Mouse (Mus musculus): ENCODE results near the gene Taar7e. TPM values are rescaled to one million over a fixed set of nuclear protein-coding genes. Genes with fewer than 3 reads are reported as not detected.

Gene Taar7e
- polyA plus RNA-seq (2015; fragmentation: Nextera tagmentation; extraction: Ambion mirVana) = not detected in 2 replicates

DNA sequence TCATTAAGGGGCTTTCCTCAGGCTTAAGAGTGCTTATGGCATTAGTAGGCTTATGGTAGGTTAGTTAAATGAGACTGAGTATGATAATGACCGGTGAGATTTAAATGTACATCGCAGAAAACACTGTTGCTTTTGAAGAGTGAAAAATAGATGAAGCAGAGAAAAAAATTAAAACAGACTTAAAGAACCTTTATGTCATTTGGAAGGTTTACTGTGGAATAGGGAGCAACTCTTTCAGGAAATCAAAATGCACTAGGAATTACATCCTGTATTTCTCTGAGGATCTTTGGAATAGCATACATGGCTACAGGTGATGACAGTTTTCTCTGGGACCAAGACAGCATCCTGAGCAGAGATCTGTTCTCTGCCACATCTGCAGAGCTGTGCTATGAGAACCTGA is at the start of gene Taar7e:
Gene Taar7e (plus strand): TSS at position 301 of the 400 bp plus-strand sequence.

GRCm38 (mm10) chr10:23993381-23993780 is 44.0 kb upstream of the Taar7e start, which contains the start of gene Taar7a:
TSS of gene Taar7a (minus strand) at chr10:23993481.

DNA sequence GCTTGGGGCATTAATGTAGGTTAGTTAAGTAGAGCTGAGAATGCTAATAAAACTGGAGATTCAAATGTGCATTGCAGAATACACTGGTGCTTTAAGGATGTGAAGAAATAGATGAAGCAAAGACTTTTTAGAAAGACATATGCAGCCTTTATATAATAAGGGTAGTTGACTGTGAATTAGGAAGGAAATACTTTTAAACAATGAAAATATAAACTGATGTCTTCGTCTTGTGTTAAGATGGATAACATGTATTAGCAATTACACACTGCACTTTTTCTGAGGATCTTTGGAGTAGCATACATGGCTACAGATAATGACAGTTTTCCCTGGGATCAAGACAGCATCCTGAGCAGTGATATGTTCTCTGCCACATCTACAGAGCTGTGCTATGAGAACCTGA is 37.8 kb upstream of the Taar7e start, which contains the start of gene Taar7b:
Gene Taar7b (plus strand): TSS at position 301 of the 400 bp plus-strand sequence.

DNA sequence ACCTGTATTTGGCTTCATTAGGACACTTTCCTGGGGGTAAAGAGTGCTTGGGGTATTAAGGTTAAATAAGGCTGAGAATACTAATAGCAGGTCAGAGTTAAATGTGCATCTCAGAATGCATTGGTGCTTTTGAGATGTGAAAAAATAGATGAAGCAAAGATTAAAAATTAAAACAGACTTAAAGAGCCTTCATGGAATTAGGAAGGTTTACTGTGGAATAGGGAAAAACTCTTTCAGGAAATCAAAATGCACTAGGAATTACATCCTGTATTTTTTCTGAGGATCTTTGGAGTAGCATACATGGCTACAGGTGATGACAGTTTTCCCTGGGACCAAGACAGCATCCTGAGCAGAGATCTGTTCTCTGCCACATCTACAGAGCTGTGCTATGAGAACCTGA is 10.5 kb upstream of the Taar7e start, which contains the start of gene Taar7d:
Gene Taar7d (plus strand): TSS at position 301 of the 400 bp plus-strand sequence.

GRCm38 (mm10) chr10:24049210-24049609 is 11.8 kb downstream of the Taar7e start, which contains the start of gene Taar7f:
TSS of gene Taar7f (plus strand) at chr10:24049510.

GRCm38 (mm10) chr10:24076200-24076599 is 38.8 kb downstream of the Taar7e start, which contains the start of gene Taar8a:
TSS of gene Taar8a (plus strand) at chr10:24076500.

Other genes starting within 250 kb of the Taar7e start
- gene Slc18b1, start 240.6 kb upstream of the Taar7e start, polyA plus RNA-seq (2015; fragmentation: Nextera tagmentation; extraction: Ambion mirVana) = 12.7 and 13.1 TPM in 2 replicates
- gene Vnn3, start 186.2 kb upstream of the Taar7e start, polyA plus RNA-seq (2015; fragmentation: Nextera tagmentation; extraction: Ambion mirVana) = 0.08 TPM in 1 of 2 replicates, not detected in the other
- 0.48 and 1.0 TPM in 2 replicates for gene Vnn1, start 142.9 kb upstream of the Taar7e start, polyA plus RNA-seq (2015; fragmentation: Nextera tagmentation; extraction: Ambion mirVana)
- not detected in 2 replicates for gene Taar1, start 117.3 kb upstream of the Taar7e start, polyA plus RNA-seq (2015; fragmentation: Nextera tagmentation; extraction: Ambion mirVana)
- gene Taar2, start 99.0 kb upstream of the Taar7e start, polyA plus RNA-seq (2015; fragmentation: Nextera tagmentation; extraction: Ambion mirVana) = 0.25 TPM in 1 of 2 replicates, not detected in the other
- not detected in 2 replicates for gene Taar3, start 88.1 kb upstream of the Taar7e start, polyA plus RNA-seq (2015; fragmentation: Nextera tagmentation; extraction: Ambion mirVana)
- 0.19 TPM in 1 of 2 replicates, not detected in the other for gene Taar4, start 77.1 kb upstream of the Taar7e start, polyA plus RNA-seq (2015; fragmentation: Nextera tagmentation; extraction: Ambion mirVana)
- gene Taar5, start 66.9 kb upstream of the Taar7e start, polyA plus RNA-seq (2015; fragmentation: Nextera tagmentation; extraction: Ambion mirVana) = 0.15 TPM in 1 of 2 replicates, not detected in the other
- not detected in 2 replicates for gene Taar6, start 52.0 kb upstream of the Taar7e start, polyA plus RNA-seq (2015; fragmentation: Nextera tagmentation; extraction: Ambion mirVana)
- gene Taar7a, start 44.1 kb upstream of the Taar7e start, polyA plus RNA-seq (2015; fragmentation: Nextera tagmentation; extraction: Ambion mirVana) = not detected in 2 replicates
- gene Taar7b, start 37.7 kb upstream of the Taar7e start, polyA plus RNA-seq (2015; fragmentation: Nextera tagmentation; extraction: Ambion mirVana) = not detected in 2 replicates
- gene Taar7d, start 10.4 kb upstream of the Taar7e start, polyA plus RNA-seq (2015; fragmentation: Nextera tagmentation; extraction: Ambion mirVana) = not detected in 2 replicates
- not detected in 2 replicates for gene Taar7f, start 11.9 kb downstream of the Taar7e start, polyA plus RNA-seq (2015; fragmentation: Nextera tagmentation; extraction: Ambion mirVana)
- gene Taar8a, start 38.9 kb downstream of the Taar7e start, polyA plus RNA-seq (2015; fragmentation: Nextera tagmentation; extraction: Ambion mirVana) = not detected in 2 replicates
- gene Taar8b, start 54.7 kb downstream of the Taar7e start, polyA plus RNA-seq (2015; fragmentation: Nextera tagmentation; extraction: Ambion mirVana) = not detected in 2 replicates
- not detected in 2 replicates for gene Taar8c, start 64.3 kb downstream of the Taar7e start, polyA plus RNA-seq (2015; fragmentation: Nextera tagmentation; extraction: Ambion mirVana)
- not detected in 2 replicates for gene Taar9, start 71.9 kb downstream of the Taar7e start, polyA plus RNA-seq (2015; fragmentation: Nextera tagmentation; extraction: Ambion mirVana)
- gene Stx7, start 111.7 kb downstream of the Taar7e start, polyA plus RNA-seq (2015; fragmentation: Nextera tagmentation; extraction: Ambion mirVana) = 272 and 281 TPM in 2 replicates
- 4.5 and 4.6 TPM in 2 replicates for gene Moxd1, start 185.9 kb downstream of the Taar7e start, polyA plus RNA-seq (2015; fragmentation: Nextera tagmentation; extraction: Ambion mirVana)